Comparison of ENCODE assay signal across 7 mouse cellular contexts in the genomic region with DNA sequence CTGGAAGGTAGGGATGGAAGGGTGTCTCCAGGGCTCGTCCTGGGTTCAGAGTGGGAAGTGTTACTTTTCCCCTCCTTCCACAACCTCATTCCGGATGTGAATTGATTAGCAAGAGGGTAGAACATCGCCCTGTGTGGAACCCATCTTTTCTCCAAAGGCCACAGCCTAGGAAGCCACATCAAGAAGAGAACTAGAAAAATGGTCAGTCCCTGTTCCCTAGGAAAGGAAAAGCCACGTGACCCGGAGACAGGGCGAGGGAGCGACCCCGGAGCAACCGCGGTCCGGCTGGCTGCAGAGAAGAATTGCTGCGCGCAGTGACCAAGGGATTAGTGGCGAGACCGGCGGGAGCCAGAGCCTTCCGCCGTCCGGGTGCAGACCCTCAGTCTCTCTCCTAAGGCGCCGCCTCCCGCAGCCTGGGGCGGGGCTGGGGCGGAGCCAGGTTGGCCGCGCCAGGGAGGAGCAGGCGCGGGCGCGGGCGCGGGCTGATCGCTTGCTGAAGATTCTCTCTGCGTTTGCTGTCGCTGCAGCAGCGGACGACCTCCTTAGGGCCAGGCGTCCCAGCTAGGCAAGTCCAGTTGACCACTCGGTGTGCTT. TPM values are rescaled to one million over a fixed set of nuclear protein-coding genes. Genes with fewer than 3 reads are reported as not detected.
DNase-seq lines count a peak whose midpoint lies in the region; ATAC-seq and TF ChIP-seq lines count a peak whose summit lies in the region.

A gene (plus strand): TSS at position 489 of the 594 bp plus-strand sequence.

- no peak within 1 kb of the TSS for H3K27ac ChIP-seq in bone marrow, adult 2 months (ENCODE audit: control insufficient read depth, insufficient read depth, low read depth, low read length, poor library complexity)
- H3K27ac ChIP-seq in intestine, embryonic 16.5 days (ENCODE audit: low read length) = peak within 1 kb of the TSS; percentile 80
- H3K27ac ChIP-seq in limb, embryonic 10.5 days = peak within 1 kb of the TSS; percentile 89
- peak within 1 kb of the TSS; percentile 88 for H3K27ac ChIP-seq in midbrain, embryonic 12.5 days (replicated peaks)
- peak within 1 kb of the TSS; percentile 69 for H3K27ac ChIP-seq in stomach, embryonic 15.5 days

- TF ChIP-seq POLR2A in bone marrow, adult 2 months (IDR thresholded peaks at IDR 0.05; ENCODE audit: borderline replicate concordance, control insufficient read depth, low read depth, low read length) = no peak

- ATAC-seq in intestine, embryonic 16.5 days = peak; percentile 97
- peak; percentile 95 for ATAC-seq in midbrain, embryonic 12.5 days (ENCODE audit: low FRiP score, low read depth)
- ATAC-seq in stomach, embryonic 15.5 days (ENCODE audit: insufficient read depth, low FRiP score, low read depth) = peak; percentile 94

- H3K4me2 ChIP-seq in intestine, embryonic 16.5 days (ENCODE audit: low read depth, low read length) = peak within 1 kb of the TSS; percentile 67
- H3K4me2 ChIP-seq in midbrain, embryonic 12.5 days (replicated peaks) = peak within 1 kb of the TSS; percentile 50
- H3K4me2 ChIP-seq in stomach, embryonic 15.5 days = peak within 1 kb of the TSS; percentile 60

- H3K27me3 ChIP-seq in intestine, embryonic 16.5 days (replicated peaks; ENCODE audit: control insufficient read depth, insufficient read depth, low read length) = no peaks in the 10 kb centered on the region
- peaks cover 10% of the 10 kb centered on the region; the same call in 1 of the 2 replicates for H3K27me3 ChIP-seq in limb, embryonic 10.5 days (ENCODE audit: low read depth, poor library complexity, severe bottlenecking)
- H3K27me3 ChIP-seq in midbrain, embryonic 12.5 days = no peaks in the 10 kb centered on the region
- H3K27me3 ChIP-seq in stomach, embryonic 15.5 days (replicated peaks) = no peaks in the 10 kb centered on the region

- H3K4me1 ChIP-seq in bone marrow, adult 2 months (ENCODE audit: control insufficient read depth, insufficient read depth, low read length) = no peaks in the 10 kb centered on the region
- no peaks in the 10 kb centered on the region for H3K4me1 ChIP-seq in intestine, embryonic 16.5 days (ENCODE audit: control insufficient read depth, insufficient read depth, low read length)
- H3K4me1 ChIP-seq in limb, embryonic 10.5 days = no peaks in the 10 kb centered on the region
- no peaks in the 10 kb centered on the region for H3K4me1 ChIP-seq in midbrain, embryonic 12.5 days
- H3K4me1 ChIP-seq in stomach, embryonic 15.5 days = no peaks in the 10 kb centered on the region

- no peaks in the 10 kb centered on the region for H3K36me3 ChIP-seq in intestine, embryonic 16.5 days (ENCODE audit: control insufficient read depth, insufficient read depth, low read length)
- no peaks in the 10 kb centered on the region for H3K36me3 ChIP-seq in limb, embryonic 10.5 days
- H3K36me3 ChIP-seq in midbrain, embryonic 12.5 days = no peaks in the 10 kb centered on the region
- no peaks in the 10 kb centered on the region for H3K36me3 ChIP-seq in stomach, embryonic 15.5 days

- no peaks in the 10 kb centered on the region for H3K9me3 ChIP-seq in intestine, embryonic 16.5 days (ENCODE audit: control insufficient read depth, low read length)
- no peaks in the 10 kb centered on the region for H3K9me3 ChIP-seq in limb, embryonic 10.5 days (replicated peaks)
- no peaks in the 10 kb centered on the region for H3K9me3 ChIP-seq in midbrain, embryonic 12.5 days
- H3K9me3 ChIP-seq in stomach, embryonic 15.5 days = no peaks in the 10 kb centered on the region

- no peak for TF ChIP-seq CTCF in bone marrow, adult 2 months (IDR thresholded peaks at IDR 0.05; ENCODE audit: control insufficient read depth, insufficient read depth, low read length)

- DNase-seq in embryo, embryonic 9.5 days (ENCODE audit: extremely low spot score) = peak; percentile 81
- peak; percentile 57 to 75 for DNase-seq in gastrocnemius, postnatal 4 days (ENCODE audit: low spot score in 2 of 2)
- DNase-seq in limb, embryonic 10.5 days (ENCODE audit: low spot score) = peak; percentile 79

- WGBS in bone marrow, adult 2 months = 7% methylated on average over 30 of the region's 39 CpGs
- 9% methylated on average over 28 of the region's 39 CpGs for WGBS in intestine, embryonic 16.5 days
- WGBS in limb, embryonic 10.5 days = 2% methylated on average over 37 of the region's 39 CpGs
- WGBS in midbrain, embryonic 12.5 days = 10% methylated on average over 25 of the region's 39 CpGs
- 4% methylated on average over 35 of the region's 39 CpGs for WGBS in stomach, embryonic 15.5 days

- peak within 1 kb of the TSS; percentile 70 for H3K9ac ChIP-seq in intestine, embryonic 16.5 days (ENCODE audit: low read depth, low read length)
- peak within 1 kb of the TSS; percentile 67 for H3K9ac ChIP-seq in midbrain, embryonic 12.5 days (replicated peaks)
- peak within 1 kb of the TSS; percentile 29; the same call in 1 of the 2 replicates for H3K9ac ChIP-seq in stomach, embryonic 15.5 days

- peak within 1 kb of the TSS; percentile 18 for H3K4me3 ChIP-seq in bone marrow, adult 2 months (replicated peaks; ENCODE audit: control insufficient read depth, low read depth, low read length)
- H3K4me3 ChIP-seq in intestine, embryonic 16.5 days (ENCODE audit: low read length) = peak within 1 kb of the TSS; percentile 62
- H3K4me3 ChIP-seq in limb, embryonic 10.5 days = peak within 1 kb of the TSS; percentile 63
- peak within 1 kb of the TSS; percentile 63 for H3K4me3 ChIP-seq in midbrain, embryonic 12.5 days
- H3K4me3 ChIP-seq in stomach, embryonic 15.5 days (replicated peaks) = peak within 1 kb of the TSS; percentile 56

RNA-seq across cellular contexts. Expression of the gene that starts here (rescaled TPM):
- polyA plus RNA-seq in bone marrow, adult 2 months (2011; ENCODE audit: insufficient read depth, insufficient read length, low replicate concordance, missing spikeins) = 2.2 TPM in 1 of 2 replicates, not detected in the other
- total RNA-seq in gastrocnemius, postnatal 4 days (2021) = 10 to 100 TPM; 42.4 to 47.8 TPM
- polyA plus RNA-seq in intestine, embryonic 16.5 days (2015; fragmentation: Nextera tagmentation; extraction: Ambion mirVana) = 11.0 and 11.6 TPM in 2 replicates
- polyA plus RNA-seq in limb, embryonic 10.5 days (2016; fragmentation: Nextera tagmentation; extraction: Ambion mirVana) = 26.7 and 30.6 TPM in 2 replicates
- 30.9 and 38.4 TPM in 2 replicates for polyA plus RNA-seq in midbrain, embryonic 12.5 days (2016; fragmentation: Nextera tagmentation; extraction: Ambion mirVana)
- polyA plus RNA-seq in stomach, embryonic 15.5 days (2015; fragmentation: Nextera tagmentation; extraction: Ambion mirVana) = 12.5 and 17.1 TPM in 2 replicates
